Mouse (Mus musculus): ENCODE data around the gene Syt7.

Syt7 gene

GRCm38 (mm10) chr19:10455437-10455806 is 66.5 kb downstream of the Syt7 start:
- DNase-seq (ENCODE audit: extremely low read depth, low read depth, low spot score): no peak

- DNase-seq (ENCODE audit: extremely low read depth, low read depth, low spot score): no peak
These were observed 68.0 kb downstream of the Syt7 start, which contains the start of gene Lrrc10b for GRCm38 (mm10) chr19:10456752-10457483. Lrrc10b (minus strand) TSS chr19:10457473.

- no peak for DNase-seq (ENCODE audit: extremely low read depth, low read depth, low spot score)
These were observed 68.6 kb downstream of the Syt7 start for GRCm38 (mm10) chr19:10457484-10457800.

DNA sequence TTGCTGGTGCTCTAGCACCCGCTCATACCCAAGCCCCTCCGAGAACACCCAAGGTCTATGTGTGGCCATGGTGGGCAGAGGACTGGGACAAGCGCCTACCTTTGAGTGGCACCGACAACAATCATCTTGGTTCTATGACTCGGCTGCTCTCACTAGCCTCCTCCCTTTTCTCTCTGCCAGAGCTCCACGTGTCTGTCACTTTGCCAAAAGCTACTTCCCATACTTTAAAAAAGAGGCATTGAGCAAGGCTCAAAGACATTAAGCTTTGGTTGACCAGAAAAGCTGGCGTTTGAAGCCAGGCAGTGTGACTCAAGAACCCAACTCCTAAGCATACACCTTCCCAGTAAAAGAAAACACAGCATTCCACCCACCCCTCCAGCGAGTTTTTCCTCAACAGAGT is 69.2 kb downstream of the Syt7 start:
- peak; percentile 78 for DNase-seq (ENCODE audit: extremely low read depth, low read depth, low spot score)

- DNase-seq (ENCODE audit: extremely low read depth, low read depth, low spot score): no peak
These were observed 71.0 kb downstream of the Syt7 start for GRCm38 (mm10) chr19:10459907-10460306.

- DNase-seq (ENCODE audit: extremely low read depth, low read depth, low spot score): no peak
These were observed 72.7 kb downstream of the Syt7 start for GRCm38 (mm10) chr19:10461584-10461983.

DNA sequence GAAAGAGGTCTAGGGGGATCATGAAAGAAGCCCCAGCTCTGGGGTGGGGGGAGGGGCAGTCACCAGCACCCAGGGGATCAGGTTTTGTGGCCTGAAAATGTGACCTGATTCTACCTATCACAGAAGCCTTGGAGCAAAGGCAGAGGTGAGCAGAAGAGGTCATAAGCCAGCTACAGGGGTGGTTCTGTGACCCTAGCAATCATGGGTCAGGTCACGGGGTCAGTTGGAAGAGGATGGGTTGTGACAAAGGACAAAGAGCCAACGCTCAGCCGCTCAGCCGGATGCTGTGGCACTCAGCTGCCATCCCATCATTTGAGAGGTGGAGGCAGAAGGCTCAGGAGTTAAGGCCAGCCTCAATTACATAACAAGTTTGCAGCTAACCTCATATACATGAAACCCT is 75.5 kb downstream of the Syt7 start:
- DNase-seq (ENCODE audit: extremely low read depth, low read depth, low spot score): no peak

DNA sequence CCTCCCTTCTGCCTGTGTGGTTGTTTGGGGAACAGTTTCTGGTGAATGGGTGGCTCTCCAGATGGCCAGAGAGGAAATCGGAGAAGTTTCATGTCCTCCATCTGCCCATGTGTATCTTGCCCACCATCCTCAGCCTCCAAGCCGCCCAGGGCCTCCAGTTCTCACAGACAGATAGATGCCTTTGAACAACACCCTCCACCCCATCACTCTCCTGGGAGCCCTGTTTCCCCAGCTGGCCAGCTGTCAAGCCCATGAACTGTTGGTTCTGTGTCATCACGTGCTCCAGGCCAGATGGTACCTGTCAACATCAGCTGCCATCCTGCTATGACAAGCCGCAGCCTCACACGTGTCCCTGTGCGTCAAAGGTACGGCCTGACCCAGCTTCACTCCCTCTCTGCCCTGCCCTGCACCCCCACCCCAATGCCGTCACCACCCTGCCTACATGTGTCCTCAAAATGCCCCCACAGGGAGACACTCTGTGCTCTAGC is 80.3 kb downstream of the Syt7 start:
- DNase-seq (ENCODE audit: extremely low read depth, low read depth, low spot score): no peak

DNA sequence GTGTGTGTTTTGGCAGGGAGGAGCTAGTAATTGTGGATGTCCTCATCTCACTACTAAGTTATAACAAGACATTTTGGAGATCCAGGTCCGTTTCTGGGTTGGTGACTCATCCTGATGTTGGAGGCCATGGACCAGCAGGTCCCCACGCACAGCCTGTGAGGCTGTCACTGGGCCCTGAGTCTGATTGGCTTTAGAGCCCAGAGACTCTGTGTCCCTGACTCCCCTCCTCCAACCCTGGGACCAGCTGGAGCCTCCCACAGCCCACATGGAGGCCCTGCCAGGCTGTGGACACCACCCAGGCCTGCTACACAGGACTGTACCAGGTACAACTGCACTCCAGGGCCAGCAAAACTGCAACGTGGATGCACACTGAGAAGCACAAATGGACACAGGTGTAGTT is 84.1 kb downstream of the Syt7 start:
- DNase-seq (ENCODE audit: extremely low read depth, low read depth, low spot score): no peak

- DNase-seq (ENCODE audit: extremely low read depth, low read depth, low spot score): no peak
These were observed 84.9 kb downstream of the Syt7 start for GRCm38 (mm10) chr19:10473779-10474178.

- no peak for DNase-seq (ENCODE audit: extremely low read depth, low read depth, low spot score)
These were observed 90.7 kb downstream of the Syt7 start for GRCm38 (mm10) chr19:10479541-10479940.

DNA sequence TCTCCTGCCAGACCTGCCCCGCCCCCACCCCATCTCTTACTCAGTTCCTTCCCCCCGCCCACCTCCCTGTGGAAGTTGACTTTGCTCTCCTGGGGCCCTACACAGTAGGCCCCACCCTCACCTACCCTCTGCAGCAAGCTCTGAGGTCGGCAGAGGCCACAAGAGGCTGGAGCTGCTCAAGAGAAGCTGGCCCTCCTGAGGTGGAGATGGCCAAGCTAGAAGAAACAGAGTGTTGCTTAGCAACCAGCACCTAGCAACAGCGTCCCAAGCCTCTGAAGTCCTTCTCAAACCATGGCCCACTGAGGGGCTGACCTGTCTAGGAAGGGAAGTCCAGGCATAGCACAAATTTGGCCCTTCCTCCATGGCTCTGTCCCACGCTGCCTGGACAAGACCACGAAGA is 93.8 kb downstream of the Syt7 start, which contains the start of gene Ppp1r32:
TSS of gene Ppp1r32 (minus strand) at position 226 of the 400 bp plus-strand sequence.
- no peak for DNase-seq (ENCODE audit: extremely low read depth, low read depth, low spot score)

DNA sequence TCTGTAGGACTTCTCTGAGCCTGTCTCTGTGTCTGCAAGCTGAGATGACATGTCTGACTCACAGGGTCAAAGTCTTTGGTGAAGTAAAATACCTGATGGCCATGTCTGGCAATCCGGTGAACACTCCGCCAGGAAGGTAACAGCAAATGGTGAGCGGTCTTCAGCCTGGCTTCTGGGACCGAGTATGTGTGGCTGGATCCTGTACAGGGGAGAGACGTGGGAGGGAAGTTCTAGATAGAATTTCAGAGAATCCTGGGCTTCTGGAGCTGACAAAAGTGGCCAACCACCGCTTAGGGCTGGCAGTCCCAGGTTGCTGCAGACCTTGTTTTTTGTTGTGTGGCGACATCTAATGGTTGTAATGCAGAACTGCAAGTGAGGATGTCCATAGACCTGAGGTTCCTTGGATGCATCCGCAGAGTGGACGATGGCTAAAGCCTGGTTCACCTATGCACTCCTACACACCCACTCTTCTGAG is 97.4 kb downstream of the Syt7 start:
- DNase-seq (ENCODE audit: extremely low read depth, low read depth, low spot score): no peak

DNA sequence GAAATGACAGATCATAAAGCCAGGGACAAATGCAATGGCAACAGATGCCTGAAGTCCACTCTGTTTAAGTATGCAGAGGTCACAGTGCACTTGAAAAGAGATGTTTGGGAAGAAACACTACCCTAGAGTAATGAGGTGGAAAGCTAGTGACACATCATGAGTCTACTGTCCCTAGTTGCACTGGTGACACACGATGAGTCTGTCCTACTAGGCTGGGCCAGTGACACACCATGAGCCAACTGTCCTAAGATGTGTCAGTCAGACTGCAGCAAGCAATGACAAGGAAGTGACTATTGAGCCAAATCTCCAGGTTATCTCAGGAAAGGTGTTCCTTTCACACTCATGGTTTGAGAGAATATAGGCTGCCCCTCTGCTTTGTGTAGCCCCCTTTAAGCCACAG is 106.8 kb downstream of the Syt7 start:
- DNase-seq (ENCODE audit: extremely low read depth, low read depth, low spot score): no peak

DNA sequence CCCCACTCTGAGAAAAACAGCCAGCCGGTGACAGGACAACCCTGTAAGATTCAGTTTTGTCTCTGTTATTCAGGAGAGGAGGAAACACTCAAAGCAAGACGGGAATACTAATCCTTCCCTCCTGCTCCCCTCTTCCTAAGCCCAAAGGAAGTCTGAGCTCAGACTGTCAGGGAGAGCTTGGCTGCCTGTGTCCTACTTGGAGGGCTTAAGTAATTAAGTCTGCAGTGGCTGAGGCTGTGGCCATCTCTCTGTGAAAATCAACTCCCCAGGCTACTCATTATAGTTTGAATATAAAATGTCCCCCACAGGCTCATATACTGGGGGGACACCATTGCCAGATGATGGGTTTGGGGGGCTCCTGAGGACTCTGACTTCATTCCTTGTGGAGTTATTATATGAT is 108.1 kb downstream of the Syt7 start:
- DNase-seq (ENCODE audit: extremely low read depth, low read depth, low spot score): no peak

- no peak for DNase-seq (ENCODE audit: extremely low read depth, low read depth, low spot score)
These were observed 108.7 kb downstream of the Syt7 start for GRCm38 (mm10) chr19:10497512-10498160.

- no peak for DNase-seq (ENCODE audit: extremely low read depth, low read depth, low spot score)
These were observed 111.7 kb downstream of the Syt7 start for GRCm38 (mm10) chr19:10500581-10500980.

DNA sequence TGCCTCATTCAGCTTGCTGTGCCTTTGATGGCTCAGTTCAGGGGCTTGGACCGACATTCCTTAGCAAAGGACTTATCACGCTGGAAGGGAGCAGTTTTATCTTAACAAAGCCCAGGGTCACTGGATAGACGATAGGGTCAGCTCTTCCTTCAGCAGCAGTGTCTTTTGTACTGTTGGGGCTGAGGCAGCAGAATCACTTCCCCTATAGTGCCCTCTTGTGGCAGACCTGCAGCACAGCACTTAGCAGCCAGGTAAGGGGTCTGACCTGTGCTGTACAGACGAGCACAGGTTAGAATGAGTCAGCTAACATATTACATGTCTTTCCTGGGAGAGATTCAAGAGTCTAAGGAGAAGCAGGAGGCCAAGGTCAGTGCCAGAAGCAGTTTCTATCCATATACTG is 113.7 kb downstream of the Syt7 start:
- DNase-seq (ENCODE audit: extremely low read depth, low read depth, low spot score): no peak

Data from fat pad, adult 2 months (tissue).